Mouse (Mus musculus): ENCODE results near the gene Tmco5b.
A peak's percentile ranks its signal among the peaks of the same experiment; 100 is the strongest.

Gene Tmco5b

GRCm38 (mm10) chr2:113285432-113285831, at the start of gene Tmco5b:
Gene Tmco5b (plus strand): TSS chr2:113285732.
- DNase-seq (ENCODE audit: inconsistent age in 2 of 2, low spot score in 1 of 2): no peak

DNA sequence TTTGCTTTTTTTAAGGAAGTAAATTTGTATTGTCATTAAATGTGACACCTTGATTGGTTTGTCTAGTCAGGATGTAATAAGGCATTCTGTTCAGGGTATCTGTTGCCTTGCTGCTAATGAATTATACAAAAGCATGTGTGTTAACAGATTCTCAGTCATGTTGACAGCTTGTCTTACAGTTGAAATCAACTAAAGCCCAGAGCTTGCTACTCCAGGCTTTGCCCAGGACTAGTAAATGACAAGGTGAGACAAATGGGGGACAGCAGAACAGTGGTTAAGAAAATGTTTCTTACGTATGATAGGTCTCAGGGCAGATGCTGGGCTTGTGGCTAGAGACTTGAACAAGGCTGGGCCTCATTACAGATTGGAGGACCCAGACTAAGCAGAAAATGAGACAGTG, 48.5 kb upstream of the Tmco5b start:
- DNase-seq (ENCODE audit: inconsistent age in 2 of 2, low spot score in 1 of 2): no peak

GRCm38 (mm10) chr2:113238871-113239270, 46.7 kb upstream of the Tmco5b start:
- no peak for DNase-seq (ENCODE audit: inconsistent age in 2 of 2, low spot score in 1 of 2)

GRCm38 (mm10) chr2:113302349-113303239, 17.1 kb downstream of the Tmco5b start:
- peak in 1 of 2 experiments; percentile 58 for DNase-seq (ENCODE audit: inconsistent age in 2 of 2, low spot score in 1 of 2)

DNA sequence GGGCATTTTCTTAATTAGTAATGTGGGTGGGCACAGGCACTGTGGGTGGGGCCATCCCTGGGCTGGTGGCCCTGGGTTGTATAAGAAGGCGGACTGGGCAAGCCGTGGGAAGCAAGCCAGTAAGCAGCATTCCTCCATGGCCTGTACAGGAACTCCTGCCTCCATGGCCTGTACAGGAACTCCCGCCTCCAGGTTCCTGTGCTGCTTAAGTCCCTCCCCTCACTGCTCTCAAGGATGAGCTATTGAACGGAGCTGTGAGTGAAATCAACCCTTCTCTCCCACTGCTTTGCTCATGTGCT, 17.7 kb downstream of the Tmco5b start:
- no peak for DNase-seq (ENCODE audit: inconsistent age in 2 of 2, low spot score in 1 of 2)

DNA sequence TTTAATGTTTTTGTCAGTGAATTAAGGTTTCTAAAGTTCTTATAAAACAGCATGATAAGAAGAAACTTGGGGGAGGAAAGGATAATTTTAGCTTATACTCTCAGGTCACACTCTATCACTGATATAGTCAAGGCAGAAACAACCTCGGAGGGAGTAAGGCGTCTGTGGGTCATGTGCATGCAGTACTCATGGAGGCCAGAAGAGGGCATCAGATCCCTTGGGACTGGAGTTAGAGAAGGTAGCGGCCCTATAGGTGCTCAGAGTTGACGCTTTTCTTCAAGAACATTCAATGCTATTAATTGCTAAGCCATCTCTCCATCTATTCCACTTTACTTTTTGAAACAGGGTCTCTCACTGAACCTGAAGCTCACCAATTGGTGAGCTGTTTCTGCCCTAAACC, 19.8 kb downstream of the Tmco5b start:
- peak; percentile 45 to 89 for DNase-seq (ENCODE audit: inconsistent age in 2 of 2, low spot score in 1 of 2)

DNA sequence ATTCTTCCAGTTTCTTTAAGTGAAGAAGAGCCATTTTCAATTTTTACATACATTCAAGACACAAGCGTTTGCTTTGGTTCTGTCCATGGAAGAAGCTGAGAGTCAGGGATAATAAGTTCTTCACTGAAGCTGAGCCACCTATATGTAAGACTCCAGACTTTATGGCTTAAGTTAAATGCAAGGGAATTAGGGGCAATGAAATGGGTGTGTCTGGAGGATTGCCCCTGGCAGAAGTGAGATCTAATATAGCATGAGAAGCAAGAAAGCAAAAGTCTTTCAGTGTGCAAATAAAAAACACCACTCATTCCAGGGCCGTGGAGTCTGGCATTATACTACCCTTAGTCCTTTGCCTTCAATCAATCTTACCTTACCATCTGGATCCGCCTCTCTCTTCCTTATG, 25.7 kb downstream of the Tmco5b start:
- DNase-seq (ENCODE audit: inconsistent age in 2 of 2, low spot score in 1 of 2): no peak

DNA sequence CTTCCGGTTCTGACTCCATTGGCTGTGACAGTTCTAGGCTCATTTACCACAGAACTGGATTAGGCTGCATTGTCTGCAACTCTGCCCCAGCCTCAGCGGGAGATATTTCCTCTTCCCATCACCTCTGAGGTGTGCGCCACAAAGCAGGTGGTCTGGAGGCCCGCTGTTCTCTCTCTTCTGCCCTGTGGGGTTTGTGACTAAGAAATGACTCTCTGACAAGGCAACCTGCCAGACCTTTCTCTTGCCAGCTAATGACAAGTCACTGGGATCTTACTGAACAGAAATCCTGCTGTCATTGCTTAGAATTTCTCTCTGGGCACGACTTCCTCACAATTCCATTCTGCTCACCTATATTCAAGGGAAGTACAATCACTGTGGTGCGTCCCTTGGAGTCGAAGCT, 37.5 kb downstream of the Tmco5b start:
- DNase-seq (ENCODE audit: inconsistent age in 2 of 2, low spot score in 1 of 2): peak; percentile 51 to 79

GRCm38 (mm10) chr2:113333799-113334541, 48.4 kb downstream of the Tmco5b start:
- DNase-seq (ENCODE audit: inconsistent age in 2 of 2, low spot score in 1 of 2): no peak

DNA sequence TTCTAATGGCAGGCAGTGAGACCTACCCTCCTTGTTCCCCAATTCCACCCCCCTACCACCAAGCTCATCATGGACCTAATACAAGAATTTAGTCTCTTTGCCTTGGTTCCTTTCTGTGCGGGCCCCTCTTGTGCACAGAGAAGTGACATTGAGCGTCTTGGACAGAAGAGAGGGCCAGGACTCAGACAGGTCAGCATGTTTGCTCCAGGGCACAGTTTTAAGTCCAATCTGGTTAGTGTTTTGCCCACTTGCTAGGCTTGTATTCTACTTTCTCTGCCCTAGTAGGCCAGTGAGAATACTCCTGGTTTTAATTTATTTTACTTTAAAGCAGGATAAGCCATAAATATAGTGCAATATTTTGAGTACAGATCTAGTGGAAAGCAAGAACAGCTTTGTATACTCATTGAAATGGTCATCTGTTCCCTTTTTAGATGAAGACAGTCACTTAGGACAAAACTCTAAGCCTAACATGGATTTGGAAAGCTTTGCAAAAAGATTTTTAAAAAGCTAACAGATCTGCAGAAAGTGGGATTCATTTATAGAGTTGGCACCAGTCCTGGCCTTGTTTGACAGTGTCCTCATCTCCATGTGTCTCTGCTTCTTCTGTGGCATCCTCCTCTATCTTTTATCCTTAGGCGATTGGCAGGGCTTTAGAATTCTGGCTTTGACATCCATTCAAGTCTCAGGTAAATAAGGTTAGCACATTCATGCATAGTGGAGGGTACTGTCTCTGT, 50.2 kb downstream of the Tmco5b start:
- DNase-seq (ENCODE audit: inconsistent age in 2 of 2, low spot score in 1 of 2): no peak

GRCm38 (mm10) chr2:113344536-113344935, 59.0 kb downstream of the Tmco5b start:
- no peak for DNase-seq (ENCODE audit: inconsistent age in 2 of 2, low spot score in 1 of 2)
